Mouse (Mus musculus): ENCODE data around the gene Hectd2.

DNA sequence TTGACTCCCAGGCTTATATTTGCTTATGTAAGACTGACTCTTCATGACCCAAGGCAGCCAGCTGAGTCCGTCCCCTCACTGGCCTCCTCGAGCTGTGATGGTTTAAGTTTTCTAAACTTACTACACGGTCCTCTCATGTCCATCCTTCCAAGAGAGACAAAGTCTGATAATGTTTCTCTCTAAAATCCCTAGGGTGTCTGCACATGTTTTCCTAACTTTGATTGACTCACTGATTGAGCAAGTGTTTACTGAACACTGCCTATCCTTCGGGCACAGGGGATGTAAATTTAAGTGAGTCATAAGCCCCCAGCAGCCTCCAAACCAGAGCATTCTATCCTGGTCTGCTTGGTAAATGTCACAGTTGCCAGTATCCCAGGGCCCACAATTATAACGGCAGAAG lies 111.2 kb downstream of the Hectd2 start:
- no peak for TF ChIP-seq CTCF (IDR thresholded peaks at IDR 0.05; ENCODE audit: extremely low read depth, insufficient read depth, insufficient read length, insufficient replicate concordance)
- no peak for TF ChIP-seq POLR2A (IDR thresholded peaks at IDR 0.05; ENCODE audit: low read depth, low read length)

All from spleen, adult 2 months (tissue).